Mouse (Mus musculus) thymus, adult 2 months (tissue): ENCODE data around the gene Lonrf2. TPM values are rescaled to one million over a fixed set of nuclear protein-coding genes. Genes with fewer than 3 reads are reported as not detected.

Experiments used
- DNase-seq: peaks from one replicate; pipeline ENCODE4 v3.0.0; 2021
- H3K27ac ChIP-seq: fragments of 200-500 bp; 2 replicates; pipeline ENCODE4 v1.5.1; 2012; ENCODE audit warnings: low read length, control low read depth; ENCODE audit not compliant: control insufficient read depth, insufficient read depth
- H3K27me3 ChIP-seq: fragments of 200-500 bp; 2 replicates; pipeline ENCODE4 v1.6.1; 2012; ENCODE audit warnings: mild to moderate bottlenecking, low read length, moderate library complexity, mixed read lengths; ENCODE audit not compliant: control insufficient read depth, insufficient read depth
- H3K36me3 ChIP-seq: fragments of 200-500 bp; 2 replicates; pipeline ENCODE4 v1.6.1; 2012; ENCODE audit warnings: mild to moderate bottlenecking, low read length, moderate library complexity; ENCODE audit not compliant: control insufficient read depth, insufficient read depth
- H3K4me1 ChIP-seq: fragments of 200-500 bp; replicated peaks from 2 replicates; pipeline ENCODE4 v1.6.1; 2012; ENCODE audit warnings: low read length; ENCODE audit not compliant: control insufficient read depth, insufficient read depth
- H3K4me3 ChIP-seq: fragments of 200-500 bp; 2 replicates; pipeline ENCODE4 v1.5.1; 2012; ENCODE audit warnings: mild to moderate bottlenecking, low read length, control low read depth, moderate library complexity; ENCODE audit not compliant: control insufficient read depth, insufficient read depth
- CTCF ChIP-seq: fragments of 200-500 bp; IDR thresholded peaks from 2 replicates; pipeline ENCODE4 v1.5.1; 2012; ENCODE audit warnings: mild to moderate bottlenecking, control low read depth, low read length, moderate library complexity, borderline replicate concordance; ENCODE audit not compliant: control insufficient read depth, poor library complexity, insufficient read depth; ENCODE audit errors: extremely low read depth
- POLR2A ChIP-seq: fragments of 200-500 bp; IDR thresholded peaks from 2 replicates; pipeline ENCODE4 v1.6.1; 2012; ENCODE audit warnings: mild to moderate bottlenecking, low read length, control low read depth, moderate library complexity; ENCODE audit not compliant: control insufficient read depth, poor library complexity, insufficient read depth; ENCODE audit errors: extremely low read depth
- WGBS: fragments of 180-500 bp; shearing (Covaris S2); methylation state at CpG from one replicate; pipeline ENCODE4 v1.1.7; 2018; 5-methylcytosine and 5-hydroxymethylcytosine counted together
- polyA plus RNA-seq: library from polyadenylated mRNA; depleted of rRNA; stranded (reverse); fragments of >200 nt; gene quantifications from 2 replicates; pipeline ENCODE4 v1.2.3, GENCODE M21; 2012

The Lonrf2 gene
- polyA plus RNA-seq, 1 experiment, result 0.46 TPM

DNA sequence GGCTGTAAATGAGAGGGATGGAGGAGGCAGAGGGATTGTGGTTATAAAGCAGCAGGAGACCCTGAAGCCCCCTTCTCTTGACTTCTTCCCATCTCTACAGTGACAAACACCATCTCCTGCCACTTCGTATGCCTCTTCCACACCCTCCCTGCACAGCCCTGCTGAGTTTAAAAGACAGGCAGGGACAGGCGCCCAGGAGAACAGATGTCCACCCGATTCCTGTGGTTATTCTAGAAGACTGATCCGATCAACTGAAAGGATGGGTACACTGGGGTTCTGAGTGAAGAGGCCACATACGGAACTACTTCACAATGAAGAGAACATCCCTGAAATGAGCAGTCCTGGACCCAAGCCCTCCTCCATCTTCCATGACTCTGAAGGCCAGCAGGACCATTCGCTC is 35.3 kb upstream of the Lonrf2 start:
- Histone ChIP-seq H3K4me1 (peaks cover 12% of the 10 kb centered on the region), H3K36me3 (no peaks in the 10 kb centered on the region; the same call in 1 of the 2 replicates), H3K4me3 (no peak overlapping the region), H3K27me3 (no peaks in the 10 kb centered on the region), H3K27ac (no peak overlapping the region)
- no peak for DNase-seq
- TF ChIP-seq CTCF (no peak), POLR2A (no peak)
- WGBS, result 97% methylated on average over 6 of the region's 6 CpGs

DNA sequence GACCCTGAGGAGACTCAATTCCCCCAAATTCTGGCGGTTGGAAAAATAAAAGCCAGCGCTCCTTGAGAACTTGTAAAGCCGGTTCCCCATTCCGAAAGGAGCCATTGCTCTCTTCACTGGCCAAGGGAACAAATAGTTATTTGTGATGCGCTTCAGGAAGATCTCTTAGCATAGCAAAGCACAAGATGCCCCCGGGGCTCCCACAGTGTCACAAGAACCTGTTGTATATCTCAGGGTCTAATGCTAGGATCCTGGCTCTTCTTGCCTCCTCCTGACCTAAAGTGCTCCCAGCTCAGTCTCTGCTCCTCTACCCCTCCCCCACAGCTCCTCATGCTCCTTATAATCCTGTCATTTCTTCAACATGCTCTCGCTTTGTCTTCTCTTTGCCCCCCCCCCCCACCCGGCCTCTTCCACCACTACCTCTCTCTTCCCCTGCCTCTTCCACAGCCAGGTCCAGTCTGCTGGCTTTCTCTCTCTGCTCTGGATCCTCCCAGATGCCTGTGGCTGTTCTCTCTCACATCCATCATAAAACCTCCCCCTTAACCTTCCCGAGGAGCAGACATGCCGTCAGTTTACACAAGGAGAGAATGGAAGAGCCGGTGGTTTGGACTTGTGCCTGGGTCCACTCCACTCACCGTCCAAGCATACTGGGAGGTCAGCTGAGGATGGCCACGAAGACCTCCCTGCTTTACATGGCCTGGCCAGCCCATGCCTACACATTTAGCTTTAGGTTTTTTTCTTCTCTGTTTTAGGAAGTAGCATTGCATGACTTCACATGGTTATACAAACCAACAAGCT is 33.1 kb upstream of the Lonrf2 start:
- TF ChIP-seq POLR2A, result no peak
- TF ChIP-seq CTCF, result no peak

DNA sequence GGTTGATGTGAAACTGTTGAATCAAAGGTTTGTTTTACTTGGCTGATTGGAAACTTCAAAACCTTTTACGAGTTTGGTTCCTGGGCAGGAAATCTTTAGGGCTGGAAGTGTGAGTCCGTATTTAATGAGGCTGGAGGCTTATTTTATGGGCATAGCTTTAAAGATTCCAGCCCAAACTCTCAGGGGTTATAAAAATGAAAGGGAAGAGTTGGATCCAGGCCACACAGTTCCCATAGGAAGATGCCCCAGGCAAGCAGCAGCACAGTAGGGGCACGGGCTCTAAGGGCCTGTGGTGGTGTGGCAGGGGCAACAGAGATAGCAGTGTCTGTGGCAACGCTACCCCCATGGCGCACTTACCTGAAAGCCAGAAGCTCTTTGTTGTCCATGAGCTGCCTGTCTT is 29.7 kb upstream of the Lonrf2 start:
- H3K4me1 ChIP-seq, result peaks cover 8% of the 10 kb centered on the region
- 95% methylated on average over 5 of the region's 5 CpGs for WGBS
- DNase-seq, result no peak
- no peak overlapping the region for H3K4me3 ChIP-seq
- TF ChIP-seq CTCF, result no peak
- no peak for TF ChIP-seq POLR2A
- no peaks in the 10 kb centered on the region for H3K27me3 ChIP-seq
- peaks cover 10% of the 10 kb centered on the region; the same call in 1 of the 2 replicates for H3K36me3 ChIP-seq
- no peak overlapping the region for H3K27ac ChIP-seq

More for the DNA sequence above, 33.1 kb upstream of the Lonrf2 start:
- H3K4me3 ChIP-seq, result no peak overlapping the region
- WGBS, result 90% methylated on average over 13 of the region's 13 CpGs
- H3K36me3 ChIP-seq, result peaks cover 10% of the 10 kb centered on the region
- peak overlapping the region; percentile 39; the same call in 1 of the 2 replicates for H3K27ac ChIP-seq
- no peak for DNase-seq
- H3K4me1 ChIP-seq, result peaks cover 6% of the 10 kb centered on the region
- no peaks in the 10 kb centered on the region for H3K27me3 ChIP-seq

DNA sequence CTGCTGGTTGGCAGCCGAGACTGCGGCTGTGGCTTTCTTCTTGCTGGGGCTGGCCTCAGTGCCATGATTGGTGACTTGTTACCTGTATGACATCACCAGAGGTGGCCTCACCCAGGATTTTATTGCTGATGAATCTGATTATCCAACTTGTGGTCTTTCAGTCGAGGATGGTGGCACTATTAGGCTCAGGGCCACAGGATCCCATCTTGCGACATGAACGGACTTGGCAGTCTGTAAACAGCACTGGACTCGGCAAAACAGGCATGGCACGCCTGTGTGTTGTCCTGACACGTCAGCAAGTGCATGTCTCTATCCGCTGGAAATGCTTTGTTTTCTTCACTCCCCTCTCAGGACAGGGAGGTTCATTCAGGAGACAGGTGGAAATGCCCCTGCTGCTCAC is 27.8 kb upstream of the Lonrf2 start:
- no peak for TF ChIP-seq CTCF
- TF ChIP-seq POLR2A, result no peak
- DNase-seq, result no peak
- Histone ChIP-seq H3K4me1 (0 out of 2 replicates have a peak, but pooled peaks cover 2% of the 10 kb centered on the region), H3K27ac (no peak overlapping the region), H3K36me3 (peaks cover 10% of the 10 kb centered on the region; the same call in 1 of the 2 replicates), H3K4me3 (no peak overlapping the region), H3K27me3 (no peaks in the 10 kb centered on the region)
- WGBS, result 88% methylated on average over 9 of the region's 9 CpGs

DNA sequence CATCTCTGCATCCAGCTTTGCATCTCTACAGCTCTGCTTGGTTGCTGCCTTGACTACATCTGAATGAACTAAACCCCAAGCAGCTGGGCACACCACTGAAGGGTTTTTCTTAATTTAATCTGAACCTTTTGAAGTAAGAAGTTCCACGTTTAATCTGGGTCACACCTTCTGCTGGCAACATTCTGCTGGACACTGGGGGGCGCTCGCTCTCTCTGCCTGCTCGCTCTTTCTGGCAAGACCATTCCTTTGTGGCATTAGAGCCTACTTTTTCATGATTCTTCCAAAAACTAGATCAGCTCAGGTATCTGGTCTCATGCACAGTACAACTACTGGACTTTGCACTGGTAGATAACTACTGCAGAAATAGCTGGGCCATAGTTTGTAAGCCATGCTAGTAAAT is 25.7 kb upstream of the Lonrf2 start:
- peak; percentile 47 for DNase-seq
- no peak overlapping the region for H3K4me3 ChIP-seq
- 44% methylated on average over 4 of the region's 4 CpGs for WGBS
- no peak for TF ChIP-seq POLR2A
- peak; percentile 64; the same call in 1 of the 2 replicates for TF ChIP-seq CTCF
- H3K27ac ChIP-seq, result no peak overlapping the region
- 0 out of 2 replicates have a peak, but pooled peaks cover 2% of the 10 kb centered on the region for H3K4me1 ChIP-seq
- peaks cover 10% of the 10 kb centered on the region; the same call in 1 of the 2 replicates for H3K36me3 ChIP-seq
- H3K27me3 ChIP-seq, result no peaks in the 10 kb centered on the region

DNA sequence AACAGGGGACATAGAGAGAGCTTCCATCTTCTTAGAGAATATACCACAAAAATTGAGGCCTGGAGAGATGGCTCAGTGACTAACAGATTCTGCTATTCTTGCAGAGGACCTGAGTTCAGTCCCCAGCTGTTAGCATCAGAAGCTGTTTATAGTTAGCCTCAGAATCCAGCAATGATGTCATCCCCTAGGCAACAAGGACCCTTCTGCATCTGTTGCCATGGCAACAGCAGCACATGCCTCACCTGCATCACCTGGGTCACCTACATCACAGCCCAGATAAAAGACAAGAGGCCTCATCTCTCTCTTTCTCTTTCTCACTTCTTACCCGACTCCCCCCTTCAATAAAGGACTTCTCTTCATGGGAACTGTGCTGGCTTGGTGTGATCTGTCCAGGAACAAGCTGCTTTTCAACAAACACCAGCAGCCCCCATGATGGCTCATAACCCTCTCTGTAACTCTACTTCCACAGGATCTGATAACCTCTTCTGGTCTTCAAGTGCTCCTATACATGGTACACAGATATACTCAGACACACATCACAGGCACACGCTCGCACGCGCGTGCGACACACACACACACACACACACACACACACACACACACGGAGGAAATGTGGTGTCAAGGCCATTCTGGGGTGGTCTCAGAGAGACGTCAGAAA is 24.5 kb upstream of the Lonrf2 start:
- 87% methylated on average over 9 of the region's 9 CpGs for WGBS
- Histone ChIP-seq H3K4me1 (0 out of 2 replicates have a peak, but pooled peaks cover 2% of the 10 kb centered on the region), H3K4me3 (no peak overlapping the region), H3K27ac (no peak overlapping the region), H3K36me3 (0 out of 2 replicates have a peak, but pooled peaks cover 5% of the 10 kb centered on the region), H3K27me3 (no peaks in the 10 kb centered on the region)
- TF ChIP-seq POLR2A (no peak), CTCF (no peak)
- DNase-seq, result no peak
